Mouse (Mus musculus): Measurements from ENCODE around the gene Srprb. TPM values are rescaled to one million over a fixed set of nuclear protein-coding genes. Genes with fewer than 3 reads are reported as not detected.
"Not testable (repeated sequence)": the region's sequence is repeated elsewhere in the genome, so short reads cannot be mapped to it uniquely, and the experiment has no call there.

Gene Srprb
- total and polyA plus RNA-seq, 2 experiments = 8.5 to 22.8 TPM

- Histone ChIP-seq H3K4me3 (ENCODE audit: insufficient read depth, low read depth, low read length) (no peak overlapping the region), H3K4me1 (ENCODE audit: control insufficient read depth, insufficient read depth, low read length) (no peaks in the 10 kb centered on the region), H3K79me2 (ENCODE audit: control insufficient read depth, insufficient read depth, low read length) (no peaks in the 10 kb centered on the region), H3K36me3 (ENCODE audit: control insufficient read depth, insufficient read depth, low read length) (no peaks in the 10 kb centered on the region), H3K27ac (replicated peaks; ENCODE audit: insufficient read depth, low read depth, low read length) (no peak overlapping the region), H3K9ac (ENCODE audit: low read depth, low read length) (no peak overlapping the region), H3K27me3 (ENCODE audit: control insufficient read depth, insufficient read depth, low read length) (no peaks in the 10 kb centered on the region)
- peak; percentile 84 for TF ChIP-seq CTCF (IDR thresholded peaks at IDR 0.05; ENCODE audit: low read depth, low read length)
- TF ChIP-seq POLR2A (IDR thresholded peaks at IDR 0.05; ENCODE audit: extremely low read depth, insufficient read depth, low read length) = no peak
- whole genome bisulfite sequencing = 49% methylated on average over 6 of the region's 6 CpGs
- peak; percentile 47 for DNase-seq (ENCODE audit: extremely low read depth, low read depth, low spot score)
Observed at GRCm38 (mm10) chr9:103174771-103175519, 27.0 kb downstream of the Srprb start.

GRCm38 (mm10) chr9:103168771-103169170 lies 33.2 kb downstream of the Srprb start:
- H3K27ac ChIP-seq (replicated peaks; ENCODE audit: insufficient read depth, low read depth, low read length) = no peak overlapping the region
- no peaks in the 10 kb centered on the region for H3K27me3 ChIP-seq (ENCODE audit: control insufficient read depth, insufficient read depth, low read length)
- no peaks in the 10 kb centered on the region for H3K36me3 ChIP-seq (ENCODE audit: control insufficient read depth, insufficient read depth, low read length)
- no peaks in the 10 kb centered on the region for H3K4me1 ChIP-seq (ENCODE audit: control insufficient read depth, insufficient read depth, low read length)
- H3K9ac ChIP-seq (ENCODE audit: low read depth, low read length) = no peak overlapping the region
- H3K4me3 ChIP-seq (ENCODE audit: insufficient read depth, low read depth, low read length) = no peak overlapping the region
- WGBS = 66% methylated on average over 7 of the region's 7 CpGs
- TF ChIP-seq CTCF (IDR thresholded peaks at IDR 0.05; ENCODE audit: low read depth, low read length) = no peak
- TF ChIP-seq POLR2A (IDR thresholded peaks at IDR 0.05; ENCODE audit: extremely low read depth, insufficient read depth, low read length) = no peak
- H3K79me2 ChIP-seq (ENCODE audit: control insufficient read depth, insufficient read depth, low read length) = no peaks in the 10 kb centered on the region
- no peak for DNase-seq (ENCODE audit: extremely low read depth, low read depth, low spot score)

- no peak overlapping the region for H3K27ac ChIP-seq (replicated peaks; ENCODE audit: insufficient read depth, low read depth, low read length)
- no peak for DNase-seq (ENCODE audit: extremely low read depth, low read depth, low spot score)
- TF ChIP-seq CTCF (IDR thresholded peaks at IDR 0.05; ENCODE audit: low read depth, low read length) (no peak), POLR2A (IDR thresholded peaks at IDR 0.05; ENCODE audit: extremely low read depth, insufficient read depth, low read length) (no peak)
- WGBS = 82% methylated on average over 6 of the region's 6 CpGs
- H3K27me3 ChIP-seq (ENCODE audit: control insufficient read depth, insufficient read depth, low read length) = no peaks in the 10 kb centered on the region
- H3K36me3 ChIP-seq (ENCODE audit: control insufficient read depth, insufficient read depth, low read length) = no peaks in the 10 kb centered on the region
- H3K79me2 ChIP-seq (ENCODE audit: control insufficient read depth, insufficient read depth, low read length) = no peaks in the 10 kb centered on the region
- no peak overlapping the region for H3K4me3 ChIP-seq (ENCODE audit: insufficient read depth, low read depth, low read length)
- no peak overlapping the region for H3K9ac ChIP-seq (ENCODE audit: low read depth, low read length)
- H3K4me1 ChIP-seq (ENCODE audit: control insufficient read depth, insufficient read depth, low read length) = no peaks in the 10 kb centered on the region
Observed at GRCm38 (mm10) chr9:103168046-103168445, 33.9 kb downstream of the Srprb start.

GRCm38 (mm10) chr9:103163806-103164205 lies 38.1 kb downstream of the Srprb start:
- 77% methylated on average over 15 of the region's 15 CpGs for WGBS
- Histone ChIP-seq H3K4me3 (ENCODE audit: insufficient read depth, low read depth, low read length) (no peak overlapping the region), H3K79me2 (ENCODE audit: control insufficient read depth, insufficient read depth, low read length) (no peaks in the 10 kb centered on the region), H3K9ac (ENCODE audit: low read depth, low read length) (no peak overlapping the region), H3K27me3 (ENCODE audit: control insufficient read depth, insufficient read depth, low read length) (no peaks in the 10 kb centered on the region), H3K4me1 (ENCODE audit: control insufficient read depth, insufficient read depth, low read length) (no peaks in the 10 kb centered on the region), H3K27ac (replicated peaks; ENCODE audit: insufficient read depth, low read depth, low read length) (no peak overlapping the region), H3K36me3 (ENCODE audit: control insufficient read depth, insufficient read depth, low read length) (no peaks in the 10 kb centered on the region)
- no peak for TF ChIP-seq POLR2A (IDR thresholded peaks at IDR 0.05; ENCODE audit: extremely low read depth, insufficient read depth, low read length)
- TF ChIP-seq CTCF (IDR thresholded peaks at IDR 0.05; ENCODE audit: low read depth, low read length) = no peak
- DNase-seq (ENCODE audit: extremely low read depth, low read depth, low spot score) = no peak

GRCm38 (mm10) chr9:103155158-103155557 lies 46.8 kb downstream of the Srprb start:
- not testable (repeated sequence) for H3K4me1 ChIP-seq (ENCODE audit: control insufficient read depth, insufficient read depth, low read length); H3K27ac ChIP-seq (replicated peaks; ENCODE audit: insufficient read depth, low read depth, low read length); H3K36me3 ChIP-seq (ENCODE audit: control insufficient read depth, insufficient read depth, low read length); H3K27me3 ChIP-seq (ENCODE audit: control insufficient read depth, insufficient read depth, low read length); H3K9ac ChIP-seq (ENCODE audit: low read depth, low read length); H3K79me2 ChIP-seq (ENCODE audit: control insufficient read depth, insufficient read depth, low read length); H3K4me3 ChIP-seq (ENCODE audit: insufficient read depth, low read depth, low read length); DNase-seq (ENCODE audit: extremely low read depth, low read depth, low spot score)
- 92% methylated on average over 7 of the region's 7 CpGs for WGBS

GRCm38 (mm10) chr9:103154568-103154967 lies 47.4 kb downstream of the Srprb start:
- Histone ChIP-seq H3K4me3 (ENCODE audit: insufficient read depth, low read depth, low read length) (no peak overlapping the region), H3K79me2 (ENCODE audit: control insufficient read depth, insufficient read depth, low read length) (no peaks in the 10 kb centered on the region), H3K36me3 (ENCODE audit: control insufficient read depth, insufficient read depth, low read length) (no peaks in the 10 kb centered on the region), H3K9ac (ENCODE audit: low read depth, low read length) (no peak overlapping the region), H3K27ac (replicated peaks; ENCODE audit: insufficient read depth, low read depth, low read length) (no peak overlapping the region), H3K4me1 (ENCODE audit: control insufficient read depth, insufficient read depth, low read length) (no peaks in the 10 kb centered on the region), H3K27me3 (ENCODE audit: control insufficient read depth, insufficient read depth, low read length) (no peaks in the 10 kb centered on the region)
- TF ChIP-seq CTCF (IDR thresholded peaks at IDR 0.05; ENCODE audit: low read depth, low read length) (no peak), POLR2A (IDR thresholded peaks at IDR 0.05; ENCODE audit: extremely low read depth, insufficient read depth, low read length) (no peak)
- DNase-seq (ENCODE audit: extremely low read depth, low read depth, low spot score) = no peak
- 82% methylated on average over 2 of the region's 2 CpGs for WGBS
